Mouse (Mus musculus): ENCODE results near the gene Npdc1.

- TF ChIP-seq CTCF (IDR thresholded peaks at IDR 0.05; ENCODE audit: low read depth), result no peak
- no peak for TF ChIP-seq EP300 (IDR thresholded peaks at IDR 0.05; ENCODE audit: low read depth)
Observed at GRCm38 (mm10) chr2:25364313-25364712, 34.8 kb upstream of the Npdc1 start.

All from heart, postnatal 0 days (tissue).